Comparison of ENCODE assay signal across 32 mouse cellular contexts in genomic region chr2:135998886-135999285, GRCm38 (mm10). TPM values are rescaled to one million over a fixed set of nuclear protein-coding genes. Genes with fewer than 3 reads are reported as not detected.
A peak's percentile ranks its signal among the peaks of the same experiment; 100 is the strongest.
DNase-seq lines count a peak whose midpoint lies in the region; ATAC-seq and TF ChIP-seq lines count a peak whose summit lies in the region.
"Had no signal": no experiment of that assay in that cellular context is flagged by ENCODE, and none has a peak within 500 bp of the region (broad histone marks: within the 10 kb centered on the region; RNA-seq: fewer than 3 reads in every experiment).

No protein-coding gene starts in this region.

- H3K9me3 ChIP-seq in heart, embryonic 10.5 days, result no peaks in the 10 kb centered on the region
- H3K9me3 ChIP-seq in hindbrain, embryonic 14.5 days (ENCODE audit: control insufficient read depth, low read length), result no peaks in the 10 kb centered on the region
- H3K9me3 ChIP-seq in hindbrain, postnatal 0 days (ENCODE audit: low read length), result no peaks in the 10 kb centered on the region
- no peaks in the 10 kb centered on the region for H3K9me3 ChIP-seq in neural tube, embryonic 14.5 days (ENCODE audit: control insufficient read depth, low read length)
- H3K9me3 ChIP-seq in neural tube, embryonic 15.5 days (replicated peaks), result no peaks in the 10 kb centered on the region
- H3K9me3 ChIP-seq: embryonic facial prominence, embryonic 12.5 days; embryonic facial prominence, embryonic 15.5 days had no signal

- no peaks in the 10 kb centered on the region for H3K36me3 ChIP-seq in heart, embryonic 10.5 days
- peaks cover 13% of the 10 kb centered on the region; the same call in 1 of the 2 replicates for H3K36me3 ChIP-seq in hindbrain, embryonic 14.5 days (replicated peaks; ENCODE audit: control insufficient read depth, insufficient read depth)
- peaks cover 8% of the 10 kb centered on the region; the same call in 1 of the 2 replicates for H3K36me3 ChIP-seq in hindbrain, postnatal 0 days (ENCODE audit: insufficient read depth, low read length)
- H3K36me3 ChIP-seq in neural tube, embryonic 14.5 days (ENCODE audit: control insufficient read depth, insufficient read depth, low read length), result no peaks in the 10 kb centered on the region
- peaks cover 4% of the 10 kb centered on the region; the same call in 1 of the 2 replicates for H3K36me3 ChIP-seq in neural tube, embryonic 15.5 days
- H3K36me3 ChIP-seq: embryonic facial prominence, embryonic 12.5 days; embryonic facial prominence, embryonic 15.5 days; G1E had no signal

- H3K9ac ChIP-seq in hindbrain, embryonic 14.5 days, result peak overlapping the region; percentile 29; the same call in 1 of the 2 replicates
- no peak overlapping the region for H3K9ac ChIP-seq in hindbrain, postnatal 0 days (replicated peaks; ENCODE audit: low read length)
- peak overlapping the region; percentile 25; the same call in 1 of the 2 replicates for H3K9ac ChIP-seq in neural tube, embryonic 14.5 days (replicated peaks; ENCODE audit: low read depth, low read length)
- H3K9ac ChIP-seq in neural tube, embryonic 15.5 days (replicated peaks), result no peak overlapping the region
- H3K9ac ChIP-seq: embryonic facial prominence, embryonic 12.5 days; embryonic facial prominence, embryonic 15.5 days; forebrain, postnatal 0 days had no signal

- H3K27ac ChIP-seq in heart, embryonic 10.5 days, result no peak overlapping the region
- H3K27ac ChIP-seq in hindbrain, embryonic 14.5 days, result peak overlapping the region; percentile 86; the same call in 1 of the 2 replicates
- H3K27ac ChIP-seq in hindbrain, postnatal 0 days, result no peak overlapping the region
- H3K27ac ChIP-seq in neural tube, embryonic 14.5 days (ENCODE audit: low read depth, low read length), result peak overlapping the region; percentile 68; the same call in 1 of the 2 replicates
- H3K27ac ChIP-seq in neural tube, embryonic 15.5 days (replicated peaks), result no peak overlapping the region
- H3K27ac ChIP-seq: embryonic facial prominence, embryonic 12.5 days; embryonic facial prominence, embryonic 15.5 days; gastrocnemius, adult 2 months had no signal

- H3K27me3 ChIP-seq in heart, embryonic 10.5 days (ENCODE audit: insufficient read depth, poor library complexity, severe bottlenecking), result no peaks in the 10 kb centered on the region
- no peaks in the 10 kb centered on the region for H3K27me3 ChIP-seq in hindbrain, embryonic 14.5 days (ENCODE audit: control insufficient read depth, insufficient read depth, low read length)
- H3K27me3 ChIP-seq in hindbrain, postnatal 0 days (ENCODE audit: insufficient read depth, low read length), result no peaks in the 10 kb centered on the region
- no peaks in the 10 kb centered on the region for H3K27me3 ChIP-seq in neural tube, embryonic 14.5 days (ENCODE audit: control insufficient read depth, insufficient read depth, low read length)
- H3K27me3 ChIP-seq in neural tube, embryonic 15.5 days (replicated peaks), result no peaks in the 10 kb centered on the region
- H3K27me3 ChIP-seq: CH12.LX; embryonic facial prominence, embryonic 12.5 days; embryonic facial prominence, embryonic 15.5 days; Patski had no signal

- H3K4me1 ChIP-seq in heart, embryonic 10.5 days, result no peaks in the 10 kb centered on the region
- H3K4me1 ChIP-seq in hindbrain, embryonic 14.5 days (replicated peaks; ENCODE audit: control insufficient read depth, insufficient read depth, low read length), result peaks cover 16% of the 10 kb centered on the region
- peaks cover 6% of the 10 kb centered on the region; the same call in 1 of the 2 replicates for H3K4me1 ChIP-seq in hindbrain, postnatal 0 days (ENCODE audit: insufficient read depth, low read length)
- peaks cover 10% of the 10 kb centered on the region; the same call in 1 of the 2 replicates for H3K4me1 ChIP-seq in neural tube, embryonic 14.5 days (ENCODE audit: control insufficient read depth, insufficient read depth, low read length)
- peaks cover 15% of the 10 kb centered on the region for H3K4me1 ChIP-seq in neural tube, embryonic 15.5 days
- H3K4me1 ChIP-seq: embryonic facial prominence, embryonic 12.5 days; embryonic facial prominence, embryonic 15.5 days had no signal

- peak; percentile 53 for DNase-seq in heart, embryonic 10.5 days (ENCODE audit: low spot score)
- DNase-seq in heart, adult 8-10 months (ENCODE audit: low spot score), result no peak
- DNase-seq in hindbrain, embryonic 14.5 days (ENCODE audit: low spot score), result no peak
- DNase-seq in hindbrain, postnatal 0 days (ENCODE audit: low spot score), result no peak
- DNase-seq: adrenal gland, adult 2 months; adrenal gland, postnatal 14 days; B cell, adult 2 months; cerebellum, adult 11 months; cerebellum, adult 2 months; cerebellum, adult 9-11 months; cerebellum, postnatal 25 days; forebrain, postnatal 0 days; gastrocnemius, adult 2 months; gastrocnemius, postnatal 14 days; heart, adult 18-20 months; heart, postnatal 36 days; kidney, adult 2 months had no signal

- peak overlapping the region; percentile 39; the same call in 1 of the 2 replicates for H3K4me2 ChIP-seq in hindbrain, embryonic 14.5 days (replicated peaks)
- no peak overlapping the region for H3K4me2 ChIP-seq in hindbrain, postnatal 0 days (ENCODE audit: low read depth, low read length)
- H3K4me2 ChIP-seq in neural tube, embryonic 14.5 days (ENCODE audit: low read depth, low read length), result peak overlapping the region; percentile 1; the same call in 1 of the 2 replicates
- H3K4me2 ChIP-seq in neural tube, embryonic 15.5 days, result no peak overlapping the region; the same call in 1 of the 2 replicates
- H3K4me2 ChIP-seq: embryonic facial prominence, embryonic 12.5 days; embryonic facial prominence, embryonic 15.5 days; heart, embryonic 11.5 days had no signal

- ATAC-seq in hindbrain, embryonic 14.5 days (ENCODE audit: low FRiP score), result no peak
- ATAC-seq in hindbrain, postnatal 0 days, result no peak
- ATAC-seq in neural tube, embryonic 14.5 days (ENCODE audit: low read depth), result no peak
- no peak for ATAC-seq in neural tube, embryonic 15.5 days (ENCODE audit: low FRiP score)
- ATAC-seq: forebrain, embryonic 14.5 days; forebrain, postnatal 0 days; intestine, postnatal 0 days; Patski had no signal

- WGBS in heart, embryonic 10.5 days, result 92% methylated on average over 7 of the region's 7 CpGs
- WGBS in hindbrain, embryonic 14.5 days, result 86% methylated on average over 7 of the region's 7 CpGs
- 84% methylated on average over 7 of the region's 7 CpGs for WGBS in hindbrain, postnatal 0 days
- 75% methylated on average over 7 of the region's 7 CpGs for WGBS in neural tube, embryonic 14.5 days
- 68% methylated on average over 7 of the region's 7 CpGs for WGBS in neural tube, embryonic 15.5 days

- TF ChIP-seq CTCF in hindbrain, postnatal 0 days (IDR thresholded peaks at IDR 0.05; ENCODE audit: low read depth), result no peak

- no peak overlapping the region for H3K4me3 ChIP-seq in heart, embryonic 10.5 days
- H3K4me3 ChIP-seq in hindbrain, embryonic 14.5 days (replicated peaks; ENCODE audit: low read length), result no peak overlapping the region
- H3K4me3 ChIP-seq in hindbrain, postnatal 0 days (ENCODE audit: low read length), result no peak overlapping the region
- H3K4me3 ChIP-seq in neural tube, embryonic 14.5 days (ENCODE audit: low read depth, low read length), result no peak overlapping the region; the same call in 1 of the 2 replicates
- H3K4me3 ChIP-seq in neural tube, embryonic 15.5 days (replicated peaks), result no peak overlapping the region
- H3K4me3 ChIP-seq: embryonic facial prominence, embryonic 12.5 days; embryonic facial prominence, embryonic 15.5 days; gastrocnemius, adult 2 months had no signal

RNA-seq across cellular contexts. Expression of gene Lamp5, which starts 53.2 kb away (rescaled TPM):
- polyA plus RNA-seq in heart, embryonic 10.5 days (2016; fragmentation: Nextera tagmentation; extraction: Ambion mirVana), result 0.13 TPM in 1 of 2 replicates, not detected in the other
- not detected for total RNA-seq in heart, adult 8-10 months (2022)
- 227 and 267 TPM in 2 replicates for polyA plus RNA-seq in hindbrain, embryonic 14.5 days (2014; fragmentation: Nextera tagmentation; extraction: Ambion mirVana)
- total RNA-seq in hindbrain, postnatal 0 days (2014; rRNA removed), result 43.4 and 56.4 TPM in 2 replicates
- polyA plus RNA-seq in hindbrain, postnatal 0 days (2015; fragmentation: Nextera tagmentation; extraction: Ambion mirVana), result 143 and 145 TPM in 2 replicates
- polyA plus RNA-seq in neural tube, embryonic 14.5 days (2014; fragmentation: Nextera tagmentation; extraction: Ambion mirVana), result 351 and 352 TPM in 2 replicates
- polyA plus RNA-seq in neural tube, embryonic 15.5 days (2015; fragmentation: Nextera tagmentation; extraction: Ambion mirVana), result 254 and 315 TPM in 2 replicates
- total RNA-seq: adrenal gland, adult 2 months; adrenal gland, postnatal 14 days; adrenal gland, postnatal 4 days; CH12.LX; common myeloid progenitor, adult 5-6 weeks; gastrocnemius, adult 2 months; gastrocnemius, postnatal 14 days; gastrocnemius, postnatal 4 days; heart, adult 18-20 months; heart, postnatal 36 days had no signal
- polyA plus RNA-seq: adrenal gland, adult 2 months; G1E; heart, embryonic 14.5 days; heart, postnatal 0 days; intestine, postnatal 0 days; kidney, adult 2 months; Patski had no signal

Comparison
In these comparisons a context has a peak if more than half of its experiments do, and no peak if none do; other contexts are left out.
1. H3K27ac ChIP-seq: peak in hindbrain, embryonic 14.5 days (single experiment) and neural tube, embryonic 14.5 days (single experiment); none in heart, embryonic 10.5 days (single experiment), hindbrain, postnatal 0 days (single experiment) and neural tube, embryonic 15.5 days (single experiment).
2. H3K4me2 ChIP-seq: peak in hindbrain, embryonic 14.5 days (single experiment) and neural tube, embryonic 14.5 days (single experiment); none in hindbrain, postnatal 0 days (single experiment) and neural tube, embryonic 15.5 days (single experiment).
3. H3K9ac ChIP-seq: peak in hindbrain, embryonic 14.5 days (single experiment) and neural tube, embryonic 14.5 days (single experiment); none in hindbrain, postnatal 0 days (single experiment) and neural tube, embryonic 15.5 days (single experiment).
4. RNA of gene Lamp5, which starts 53.2 kb away (polyA plus RNA-seq): 351 to 352 TPM in neural tube, embryonic 14.5 days, 254 to 315 TPM in neural tube, embryonic 15.5 days, 227 to 267 TPM in hindbrain, embryonic 14.5 days and 143 to 145 TPM in hindbrain, postnatal 0 days; 0.13 TPM in heart, embryonic 10.5 days; every median in the first group is over 100 times any median in the second.